Mouse (Mus musculus): ENCODE measurements at regions not wholly inside any gene's neighbourhood (a gene's known extent, or its start where the extent isn't known, plus 50 kb on each side); places are given as distances from the start of the nearest gene placed in this dataset.

DNA sequence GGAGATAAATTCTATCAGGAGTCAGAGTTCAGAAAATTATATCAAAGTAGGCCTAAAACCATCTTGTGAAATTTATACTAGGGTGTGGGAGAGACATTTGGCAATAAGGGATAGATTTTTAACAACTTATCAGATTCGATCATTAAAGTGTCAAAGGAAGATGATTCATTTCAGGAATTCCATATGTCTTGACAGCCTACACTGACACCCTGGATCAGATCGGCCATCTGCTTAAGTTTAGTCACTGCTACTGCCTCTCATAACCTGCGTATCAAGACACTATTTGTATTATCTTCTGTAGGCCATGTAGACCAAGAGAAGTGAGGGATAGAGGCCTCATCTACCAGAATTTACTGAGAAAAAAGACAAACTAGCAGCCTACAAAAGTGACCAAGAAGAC lies 277.2 kb downstream of the Zfp619 start:
- no peak for TF ChIP-seq CTCF (IDR thresholded peaks at IDR 0.05)
- TF ChIP-seq EP300 (IDR thresholded peaks at IDR 0.05), result no peak
